Mouse (Mus musculus) thymus, adult 2 months (tissue): Measurements from ENCODE around the gene Xirp2.

Experiments
- CTCF ChIP-seq: fragments of 200-500 bp; IDR thresholded peaks from 2 replicates; pipeline ENCODE4 v1.5.1; 2012; ENCODE audit warnings: mild to moderate bottlenecking, control low read depth, low read length, moderate library complexity, borderline replicate concordance; ENCODE audit not compliant: control insufficient read depth, poor library complexity, insufficient read depth; ENCODE audit errors: extremely low read depth
- POLR2A ChIP-seq: fragments of 200-500 bp; IDR thresholded peaks from 2 replicates; pipeline ENCODE4 v1.6.1; 2012; ENCODE audit warnings: mild to moderate bottlenecking, low read length, control low read depth, moderate library complexity; ENCODE audit not compliant: control insufficient read depth, poor library complexity, insufficient read depth; ENCODE audit errors: extremely low read depth

- no peak for TF ChIP-seq CTCF
- TF ChIP-seq POLR2A, result no peak
Measured at GRCm38 (mm10) chr2:67481051-67481450, 35.2 kb downstream of the Xirp2 start.
